Mouse (Mus musculus) retina, postnatal 1 day (tissue): ENCODE measurements around the gene Ifitm2.

Experiments used
- DNase-seq: peaks from one replicate; pipeline ENCODE4 v3.0.0-alpha.2; 2012

The Ifitm2 gene

DNA sequence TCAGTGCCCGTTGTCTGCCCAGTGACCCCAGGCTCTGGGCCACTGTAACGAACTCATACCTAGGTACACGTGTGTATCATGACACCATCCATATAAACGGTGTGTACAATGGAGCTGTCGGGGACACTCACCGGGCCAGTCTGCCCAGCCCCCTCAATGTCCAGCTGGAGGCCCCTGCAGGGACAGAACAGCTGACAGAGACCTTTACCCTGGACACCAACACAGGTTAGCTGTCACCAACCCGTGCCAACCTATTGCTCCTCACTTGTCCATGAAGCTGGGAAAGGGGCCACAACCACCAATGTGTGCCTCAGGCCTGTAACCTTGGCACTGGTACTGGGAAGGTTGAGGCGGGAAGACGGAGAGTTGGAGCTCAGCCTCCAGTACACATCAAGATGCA is 13.4 kb downstream of the Ifitm2 start:
- DNase-seq: no peak

DNA sequence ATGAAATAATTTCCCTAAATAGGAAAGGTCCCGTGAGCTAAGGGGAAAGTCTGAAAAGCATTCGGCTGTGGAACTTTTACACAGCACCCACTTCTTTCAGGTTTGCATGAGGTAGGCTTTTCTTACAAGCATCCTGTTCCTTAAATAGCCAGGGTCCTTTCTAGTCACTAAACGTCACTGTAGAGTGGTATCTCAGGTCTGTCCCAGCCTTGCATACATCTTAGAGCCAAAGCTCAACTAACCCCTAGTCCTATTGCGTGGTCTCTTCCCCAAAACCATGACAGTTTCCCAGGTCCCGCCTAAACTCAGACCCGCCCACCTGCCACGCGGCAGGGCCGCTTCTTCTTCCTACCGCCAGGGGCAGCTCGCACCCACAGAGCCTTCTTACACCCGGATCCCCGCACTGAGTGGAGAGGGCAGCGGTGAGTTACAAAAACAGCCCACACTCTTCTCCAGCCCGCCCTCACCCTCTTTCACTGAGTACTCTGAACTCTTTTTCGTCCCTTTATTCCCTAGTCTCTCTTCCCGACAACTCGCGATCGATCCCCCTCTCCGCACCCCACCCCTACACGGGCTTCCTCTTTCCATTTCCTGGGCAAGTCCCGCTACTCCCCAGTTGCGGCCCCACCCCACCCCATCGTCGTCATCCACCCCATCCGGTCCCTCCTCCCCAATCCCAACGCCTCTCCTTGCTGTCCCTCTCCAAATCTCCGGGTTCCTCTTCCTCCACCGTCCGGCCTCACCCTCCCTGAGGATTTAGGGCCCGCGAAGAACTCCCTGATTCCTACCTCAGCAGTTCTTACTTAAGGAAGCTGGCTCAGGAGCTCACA is 14.3 kb downstream of the Ifitm2 start, which contains the start of gene Pgghg:
Gene Pgghg, plus strand, starts transcription at position 170 of the 830 bp plus-strand sequence.
- DNase-seq: peak; percentile 89

- DNase-seq: peak; percentile 65
Observed at GRCm38 (mm10) chr7:140939669-140940171, 16.1 kb downstream of the Ifitm2 start.

DNA sequence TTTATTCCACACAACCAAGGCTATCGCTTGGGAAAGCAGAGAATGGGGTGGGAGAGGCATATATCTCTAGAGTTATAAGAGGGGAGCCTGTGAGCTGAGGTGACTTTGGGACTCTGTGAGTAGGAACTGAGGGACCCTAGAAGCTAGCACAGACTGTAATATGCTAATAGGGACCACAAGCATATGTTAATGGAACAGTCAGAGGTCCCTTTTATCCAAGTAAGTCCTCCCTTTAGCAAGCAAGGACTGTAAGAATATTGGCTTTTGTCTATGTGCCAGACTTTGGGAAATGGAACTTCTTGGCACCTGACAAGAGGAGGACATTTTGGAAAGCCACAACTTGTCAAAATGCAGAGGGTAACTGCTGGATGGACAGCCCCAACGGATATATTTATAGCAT is 16.9 kb downstream of the Ifitm2 start:
- no peak for DNase-seq

- DNase-seq: no peak
Observed at GRCm38 (mm10) chr7:140938436-140938835, 17.4 kb downstream of the Ifitm2 start.

- DNase-seq: no peak
Observed at GRCm38 (mm10) chr7:140927181-140927580, 28.6 kb downstream of the Ifitm2 start.

GRCm38 (mm10) chr7:140923070-140923775 is 32.6 kb downstream of the Ifitm2 start:
- no peak for DNase-seq

DNA sequence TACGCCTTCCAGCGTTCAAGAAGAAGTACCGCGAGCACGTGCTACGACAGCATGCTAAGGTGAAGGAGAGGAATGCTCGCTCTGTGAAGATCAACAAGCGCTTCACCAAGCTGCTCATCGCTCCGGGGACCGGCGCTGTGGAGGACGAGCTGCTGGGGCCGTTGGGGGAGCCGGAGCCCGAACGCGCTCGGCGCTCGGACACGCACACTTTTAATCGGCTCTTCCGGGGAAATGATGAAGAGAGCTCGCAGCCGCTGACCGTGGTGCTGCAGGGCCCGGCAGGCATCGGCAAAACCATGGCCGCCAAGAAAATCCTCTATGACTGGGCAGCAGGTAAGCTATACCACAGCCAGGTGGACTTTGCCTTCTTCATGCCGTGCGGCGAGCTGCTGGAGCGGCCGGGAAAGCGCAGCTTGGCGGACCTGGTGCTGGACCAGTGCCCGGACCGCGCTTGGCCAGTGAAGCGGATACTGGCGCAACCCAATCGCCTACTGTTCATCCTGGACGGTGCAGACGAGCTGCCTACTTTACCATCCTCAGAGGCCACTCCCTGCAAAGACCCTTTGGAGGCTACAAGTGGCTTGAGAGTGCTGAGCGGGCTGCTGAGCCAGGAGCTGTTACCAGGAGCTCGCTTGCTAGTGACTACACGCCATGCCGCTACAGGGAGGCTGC is 33.3 kb downstream of the Ifitm2 start:
- DNase-seq: peak; percentile 49

GRCm38 (mm10) chr7:140921225-140921975 is 34.4 kb downstream of the Ifitm2 start:
- DNase-seq: no peak

GRCm38 (mm10) chr7:140920418-140921029 is 35.3 kb downstream of the Ifitm2 start, which contains the start of gene Nlrp6:
Nlrp6 (plus strand) TSS chr7:140920902.
- no peak for DNase-seq

- DNase-seq: no peak
Observed at GRCm38 (mm10) chr7:140919911-140920310, 35.9 kb downstream of the Ifitm2 start.

GRCm38 (mm10) chr7:140914031-140914690 is 41.6 kb downstream of the Ifitm2 start:
- DNase-seq: no peak

- no peak for DNase-seq
Observed at GRCm38 (mm10) chr7:140912846-140913482, 42.8 kb downstream of the Ifitm2 start.

- no peak for DNase-seq
Observed at GRCm38 (mm10) chr7:140912293-140912692, 43.5 kb downstream of the Ifitm2 start.

- peak; percentile 86 for DNase-seq
Observed at GRCm38 (mm10) chr7:140908634-140909107, 47.1 kb downstream of the Ifitm2 start.

DNA sequence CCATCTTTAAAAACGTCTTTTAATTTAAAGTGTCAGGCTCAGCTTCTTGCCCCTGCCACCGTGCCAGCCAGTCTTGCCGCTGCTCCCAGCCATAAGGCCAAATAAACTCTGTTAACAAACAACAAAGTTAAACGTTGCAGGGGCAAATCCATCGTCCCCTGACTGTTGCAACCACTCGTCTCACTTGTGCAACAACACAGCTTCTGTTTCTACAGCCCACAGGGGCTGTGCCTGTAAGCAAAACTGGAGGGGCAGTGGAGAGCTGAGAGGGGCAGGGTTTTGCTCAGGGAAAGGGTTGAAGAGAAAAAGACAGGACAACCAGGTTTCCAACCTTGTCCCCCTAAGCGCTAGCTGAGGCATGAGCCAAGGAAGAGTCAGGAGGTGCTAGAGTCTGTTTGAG is 47.6 kb downstream of the Ifitm2 start:
- DNase-seq: no peak

GRCm38 (mm10) chr7:140907697-140908096 is 48.1 kb downstream of the Ifitm2 start:
- DNase-seq: no peak

DNA sequence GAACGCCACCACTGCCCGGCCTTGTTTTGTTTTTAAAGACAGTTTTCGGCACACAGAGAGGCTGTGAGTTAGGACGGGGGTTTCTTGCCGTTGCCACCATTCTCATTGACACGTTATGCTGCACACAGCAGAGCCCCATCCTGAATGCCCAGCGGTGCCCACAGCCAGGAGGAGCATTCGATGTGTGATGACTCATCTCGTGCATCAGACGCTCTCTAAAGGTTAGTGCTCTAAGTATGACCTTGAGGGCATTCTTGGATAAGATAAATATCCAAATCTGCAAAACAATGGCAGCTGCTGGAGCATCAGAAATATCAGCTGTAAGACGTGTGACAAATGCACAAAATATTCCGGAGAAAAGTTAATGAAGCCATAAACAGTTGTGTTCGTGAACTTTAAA is 48.7 kb downstream of the Ifitm2 start:
- no peak for DNase-seq

- DNase-seq: no peak
Observed at GRCm38 (mm10) chr7:140905642-140906081, 50.1 kb downstream of the Ifitm2 start.
